Mouse (Mus musculus): ENCODE results near the gene Sorbs1. TPM values are rescaled to one million over a fixed set of nuclear protein-coding genes. Genes with fewer than 3 reads are reported as not detected.

Gene Sorbs1
- polyA plus RNA-seq, 1 experiment from 2014 or later, result 92.0 TPM

DNA sequence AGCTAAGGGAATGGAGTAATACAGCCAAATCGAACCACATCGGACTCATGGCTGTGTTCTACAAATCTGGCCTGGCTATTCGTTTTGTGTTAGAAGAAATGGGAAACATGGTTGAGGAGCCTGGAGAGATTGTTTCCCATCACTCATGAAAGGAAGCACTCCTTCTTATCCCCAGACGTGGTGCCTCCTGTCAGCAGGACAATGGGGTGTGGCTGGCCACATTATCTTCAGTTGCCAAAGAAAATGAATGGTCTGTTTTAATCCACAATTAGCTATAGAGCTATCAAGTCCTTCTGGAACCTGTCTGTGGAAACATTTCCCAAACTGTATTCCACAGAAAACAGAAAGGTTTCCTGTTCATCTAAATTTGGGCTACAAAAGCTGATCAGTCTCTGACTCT, 196.6 kb downstream of the Sorbs1 start:
- Histone ChIP-seq H3K36me3 (peaks cover 39% of the 10 kb centered on the region), H3K4me1 (replicated peaks) (no peaks in the 10 kb centered on the region)
- WGBS, result 55% methylated on average over 4 of the region's 4 CpGs

DNA sequence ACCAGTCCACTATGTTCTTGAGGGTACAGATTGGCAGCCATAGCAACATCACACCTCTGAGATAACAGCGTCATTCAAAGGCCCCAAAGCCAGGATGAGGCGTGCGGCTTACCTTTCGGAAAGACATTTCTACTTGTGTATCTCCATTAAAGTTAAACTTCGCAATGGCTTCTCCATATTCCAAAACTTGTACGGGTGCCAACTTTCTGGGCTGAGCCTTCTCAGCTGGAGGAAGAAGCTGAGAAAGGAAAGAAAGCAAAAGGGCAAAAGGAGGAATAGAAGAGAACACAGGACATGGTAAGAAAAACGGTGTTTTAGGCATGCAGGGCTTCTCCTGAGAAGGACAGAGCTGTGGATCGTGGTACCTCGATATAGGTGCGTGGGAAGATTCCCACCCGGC, 199.3 kb downstream of the Sorbs1 start:
- WGBS, result 94% methylated on average over 11 of the region's 11 CpGs
- Histone ChIP-seq H3K4me2 (no peak overlapping the region), H3K9me3 (no peaks in the 10 kb centered on the region), H3K9ac (no peak overlapping the region), H3K27ac (replicated peaks) (no peak overlapping the region), H3K4me3 (no peak overlapping the region), H3K27me3 (no peaks in the 10 kb centered on the region), H3K36me3 (peaks cover 52% of the 10 kb centered on the region), H3K4me1 (replicated peaks) (no peaks in the 10 kb centered on the region)
- no peak for ATAC-seq (ENCODE audit: low FRiP score, low read depth)

More for the DNA sequence above, 196.6 kb downstream of the Sorbs1 start:
- no peak overlapping the region for H3K4me3 ChIP-seq
- no peaks in the 10 kb centered on the region for H3K9me3 ChIP-seq
- ATAC-seq (ENCODE audit: low FRiP score, low read depth), result no peak
- no peaks in the 10 kb centered on the region for H3K27me3 ChIP-seq
- H3K4me2 ChIP-seq, result no peak overlapping the region
- no peak overlapping the region for H3K27ac ChIP-seq (replicated peaks)
- H3K9ac ChIP-seq, result no peak overlapping the region

DNA sequence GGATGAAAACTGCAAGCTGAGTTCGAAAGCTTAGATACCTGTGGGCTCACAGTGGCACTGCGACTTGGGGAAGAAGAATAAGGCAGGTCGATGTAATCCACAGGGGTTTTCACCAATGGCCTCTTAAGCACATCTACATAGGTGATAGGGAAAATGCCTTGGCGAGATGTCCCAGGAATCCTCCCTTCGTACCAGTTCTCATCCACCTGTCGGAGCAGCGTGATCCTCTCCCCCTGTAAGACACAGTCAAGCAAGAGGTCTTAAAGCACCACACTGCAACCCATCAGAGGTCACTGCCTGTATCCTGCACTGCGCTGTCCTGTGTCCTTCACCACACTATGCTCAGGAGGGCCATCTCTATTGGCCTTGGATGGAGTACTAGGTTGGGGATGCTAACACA, 201.9 kb downstream of the Sorbs1 start:
- H3K27me3 ChIP-seq, result no peaks in the 10 kb centered on the region
- H3K27ac ChIP-seq (replicated peaks), result no peak overlapping the region
- ATAC-seq (ENCODE audit: low FRiP score, low read depth), result no peak
- WGBS, result 96% methylated on average over 8 of the region's 8 CpGs
- H3K9ac ChIP-seq, result no peak overlapping the region
- no peaks in the 10 kb centered on the region for H3K4me1 ChIP-seq (replicated peaks)
- no peak overlapping the region for H3K4me3 ChIP-seq
- H3K9me3 ChIP-seq, result no peaks in the 10 kb centered on the region
- peaks cover 51% of the 10 kb centered on the region for H3K36me3 ChIP-seq
- no peak overlapping the region for H3K4me2 ChIP-seq

DNA sequence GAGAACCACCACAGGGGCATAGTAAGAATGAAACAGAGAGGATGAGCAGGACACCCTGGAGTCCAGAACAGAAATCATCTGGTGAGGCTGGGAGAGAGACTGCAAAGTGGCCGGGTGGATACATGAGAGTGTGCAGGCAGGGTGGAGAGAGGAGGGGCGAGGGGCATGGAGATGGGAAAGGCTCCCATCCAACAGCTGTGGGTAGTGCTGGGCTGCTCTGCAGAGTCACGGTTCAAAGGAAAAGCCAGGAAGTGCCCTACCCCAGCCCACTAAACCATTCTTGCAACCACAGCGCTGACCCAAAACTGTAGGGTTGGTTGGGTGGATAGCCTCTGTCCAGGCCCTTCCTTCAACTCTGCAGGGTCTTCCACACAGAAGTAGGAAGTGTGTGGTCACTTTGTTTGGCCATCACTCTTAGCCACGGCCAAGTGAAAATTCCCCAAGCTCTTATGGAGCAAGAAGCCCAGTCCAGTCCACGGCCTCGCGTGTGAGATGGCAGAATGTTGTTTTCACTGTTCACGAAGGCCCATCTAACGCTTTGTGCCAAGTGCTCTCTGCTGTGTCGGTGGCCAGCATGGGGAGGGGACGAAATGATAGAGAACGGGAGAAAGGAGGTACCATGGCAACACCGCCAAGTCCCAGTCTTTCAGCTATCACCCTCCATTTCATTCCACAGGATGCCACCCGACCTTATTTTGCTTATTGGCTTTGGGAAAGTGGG, 203.0 kb downstream of the Sorbs1 start:
- H3K36me3 ChIP-seq, result peaks cover 43% of the 10 kb centered on the region
- H3K4me1 ChIP-seq (replicated peaks), result no peaks in the 10 kb centered on the region
- 87% methylated on average over 15 of the region's 15 CpGs for WGBS
- no peak overlapping the region for H3K4me2 ChIP-seq
- no peak overlapping the region for H3K4me3 ChIP-seq
- H3K9ac ChIP-seq, result no peak overlapping the region
- no peak for ATAC-seq (ENCODE audit: low FRiP score, low read depth)
- H3K27me3 ChIP-seq, result no peaks in the 10 kb centered on the region
- no peaks in the 10 kb centered on the region for H3K9me3 ChIP-seq
- H3K27ac ChIP-seq (replicated peaks), result no peak overlapping the region

DNA sequence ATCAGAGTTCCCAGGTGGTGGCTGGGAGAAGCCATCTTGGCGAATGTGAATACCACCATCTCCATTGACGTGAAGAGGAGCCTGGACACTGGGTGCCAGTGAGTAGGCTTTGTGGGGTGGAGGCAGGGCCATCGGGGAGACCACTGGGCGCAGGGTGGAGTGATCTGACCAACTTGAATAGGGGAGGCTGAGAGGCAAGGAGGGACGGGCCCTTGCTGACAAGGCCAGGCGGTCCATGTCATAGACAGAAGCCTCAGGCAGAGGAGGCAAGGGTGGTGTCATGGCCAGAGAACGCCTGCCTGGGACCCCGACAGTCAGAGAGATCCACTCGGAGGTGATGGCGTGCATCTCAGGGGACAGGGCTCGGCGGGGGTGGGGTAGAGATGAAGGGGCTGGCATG, 203.7 kb downstream of the Sorbs1 start:
- Histone ChIP-seq H3K4me2 (no peak overlapping the region), H3K36me3 (peaks cover 43% of the 10 kb centered on the region), H3K4me3 (no peak overlapping the region), H3K9ac (no peak overlapping the region), H3K4me1 (replicated peaks) (no peaks in the 10 kb centered on the region), H3K27ac (replicated peaks) (no peak overlapping the region), H3K27me3 (no peaks in the 10 kb centered on the region), H3K9me3 (no peaks in the 10 kb centered on the region)
- WGBS, result 95% methylated on average over 12 of the region's 12 CpGs
- ATAC-seq (ENCODE audit: low FRiP score, low read depth), result no peak

DNA sequence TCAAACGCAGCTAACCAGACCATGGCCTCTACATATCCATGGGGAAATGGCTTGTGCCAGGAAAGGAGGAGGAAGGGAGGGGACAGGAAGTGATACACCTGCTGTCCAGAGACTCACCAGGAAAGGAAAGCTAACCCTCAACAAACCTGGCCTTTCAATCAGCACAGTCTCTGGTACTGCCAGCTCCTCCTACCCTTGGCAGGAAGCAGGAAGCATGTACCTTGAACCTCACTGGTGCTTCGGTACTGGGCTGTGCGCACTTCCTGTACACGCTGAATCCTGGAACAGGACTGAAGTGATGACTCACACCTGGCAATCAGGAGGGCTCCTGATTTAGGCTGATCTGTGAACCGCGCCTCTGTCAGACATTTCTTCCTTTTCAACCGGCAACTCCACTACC, 206.0 kb downstream of the Sorbs1 start:
- H3K27me3 ChIP-seq, result no peaks in the 10 kb centered on the region
- H3K36me3 ChIP-seq, result peaks cover 34% of the 10 kb centered on the region
- WGBS, result 90% methylated on average over 7 of the region's 7 CpGs
- no peaks in the 10 kb centered on the region for H3K4me1 ChIP-seq (replicated peaks)
- no peak overlapping the region for H3K27ac ChIP-seq (replicated peaks)
- ATAC-seq (ENCODE audit: low FRiP score, low read depth), result no peak
- no peak overlapping the region for H3K4me2 ChIP-seq
- no peaks in the 10 kb centered on the region for H3K9me3 ChIP-seq
- H3K9ac ChIP-seq, result no peak overlapping the region
- no peak overlapping the region for H3K4me3 ChIP-seq

DNA sequence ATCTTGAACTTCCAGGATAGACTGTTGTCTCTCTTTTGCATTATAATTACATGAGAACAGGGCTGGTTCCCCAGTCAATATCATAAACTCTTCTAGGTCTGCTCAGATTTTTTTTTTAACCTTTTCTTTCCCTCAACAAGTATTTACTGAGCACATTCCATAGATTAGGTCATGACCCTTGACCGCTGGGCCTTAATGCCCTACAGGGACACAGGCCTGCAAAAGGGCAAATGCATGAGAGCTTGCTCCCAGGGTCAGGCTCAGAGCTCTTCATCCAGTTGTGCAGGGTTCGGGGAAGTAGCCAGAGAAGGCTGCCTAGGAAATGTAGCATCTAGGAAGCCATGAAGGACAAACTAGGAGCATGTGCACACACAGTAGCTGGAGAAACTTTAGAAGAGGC, 206.9 kb downstream of the Sorbs1 start:
- Histone ChIP-seq H3K4me1 (replicated peaks) (no peaks in the 10 kb centered on the region), H3K27ac (replicated peaks) (no peak overlapping the region), H3K36me3 (peaks cover 29% of the 10 kb centered on the region), H3K4me2 (no peak overlapping the region), H3K27me3 (no peaks in the 10 kb centered on the region), H3K4me3 (no peak overlapping the region), H3K9me3 (no peaks in the 10 kb centered on the region), H3K9ac (no peak overlapping the region)
- no peak for ATAC-seq (ENCODE audit: low FRiP score, low read depth)
- WGBS, result 72% methylated on average over 2 of the region's 2 CpGs

DNA sequence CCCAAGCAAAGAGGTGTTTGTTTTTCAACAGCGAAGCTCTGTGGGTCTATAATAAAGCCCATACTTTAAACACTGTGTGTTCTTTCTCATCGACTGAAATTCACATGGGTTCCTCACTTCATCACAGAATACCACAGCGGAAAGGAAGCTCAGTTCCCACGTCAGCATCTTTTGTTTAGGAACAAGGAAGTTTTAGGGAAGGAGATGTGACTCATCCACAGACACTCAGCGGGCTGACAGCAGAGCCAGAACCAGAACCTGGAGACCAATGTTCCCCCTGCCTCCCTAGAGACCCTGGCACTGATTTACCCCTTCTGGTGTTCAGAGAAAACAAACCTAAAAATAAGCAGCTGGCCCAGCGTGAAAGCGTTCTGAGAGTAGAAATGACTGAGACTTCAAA, 208.1 kb downstream of the Sorbs1 start:
- no peak for ATAC-seq (ENCODE audit: low FRiP score, low read depth)
- Histone ChIP-seq H3K4me1 (replicated peaks) (no peaks in the 10 kb centered on the region), H3K27me3 (no peaks in the 10 kb centered on the region), H3K36me3 (peaks cover 17% of the 10 kb centered on the region), H3K4me2 (no peak overlapping the region), H3K9me3 (no peaks in the 10 kb centered on the region), H3K27ac (replicated peaks) (no peak overlapping the region), H3K9ac (no peak overlapping the region), H3K4me3 (no peak overlapping the region)
- 85% methylated on average over 7 of the region's 7 CpGs for WGBS

DNA sequence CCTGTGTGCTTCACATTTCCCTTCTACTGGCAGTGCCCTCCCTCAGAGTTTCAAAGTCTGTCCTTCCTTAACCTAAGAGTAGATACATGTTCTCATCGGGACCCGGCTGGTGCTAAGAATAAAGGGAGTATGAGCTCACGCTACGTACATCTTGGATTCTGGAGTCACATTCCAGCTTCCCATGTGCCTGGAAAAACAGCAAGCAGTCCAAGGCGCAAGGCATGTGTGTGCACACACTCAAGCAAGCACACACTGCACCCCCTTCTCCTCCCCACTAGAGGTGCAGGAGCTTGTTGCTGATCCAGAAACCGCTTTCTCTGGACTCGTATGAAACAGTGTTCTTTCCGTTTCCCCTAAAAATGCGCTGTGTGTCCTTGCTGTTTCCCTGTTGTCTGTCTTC, 210.7 kb downstream of the Sorbs1 start:
- Histone ChIP-seq H3K27ac (replicated peaks) (no peak overlapping the region), H3K4me1 (replicated peaks) (no peaks in the 10 kb centered on the region), H3K9ac (no peak overlapping the region), H3K27me3 (no peaks in the 10 kb centered on the region), H3K4me3 (no peak overlapping the region), H3K9me3 (no peaks in the 10 kb centered on the region), H3K36me3 (peaks cover 3% of the 10 kb centered on the region), H3K4me2 (no peak overlapping the region)
- WGBS, result 91% methylated on average over 9 of the region's 9 CpGs
- no peak for ATAC-seq (ENCODE audit: low FRiP score, low read depth)

DNA sequence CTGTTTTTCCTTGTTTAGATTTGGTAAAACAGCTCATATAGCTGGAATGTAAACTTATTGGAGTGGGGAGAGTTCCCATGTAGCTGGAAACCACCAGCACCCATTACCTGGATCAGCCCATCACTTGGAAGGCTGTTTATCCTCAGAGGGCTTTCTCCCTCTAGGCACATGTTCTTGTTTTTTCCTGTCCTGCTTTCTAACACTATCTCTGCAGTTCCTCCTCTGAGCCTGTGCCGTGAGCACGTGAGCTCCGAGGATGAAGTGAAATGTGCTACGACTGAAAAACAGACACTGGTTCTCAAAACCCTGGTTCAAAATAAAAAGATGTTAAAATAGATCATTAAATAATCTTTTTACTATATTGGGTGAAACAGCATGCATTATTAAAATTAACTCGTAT, 211.1 kb downstream of the Sorbs1 start:
- no peaks in the 10 kb centered on the region for H3K4me1 ChIP-seq (replicated peaks)
- no peaks in the 10 kb centered on the region for H3K9me3 ChIP-seq
- no peak for ATAC-seq (ENCODE audit: low FRiP score, low read depth)
- H3K27me3 ChIP-seq, result no peaks in the 10 kb centered on the region
- H3K4me3 ChIP-seq, result no peak overlapping the region
- H3K9ac ChIP-seq, result no peak overlapping the region
- WGBS, result 90% methylated on average over 5 of the region's 5 CpGs
- H3K27ac ChIP-seq (replicated peaks), result no peak overlapping the region
- H3K4me2 ChIP-seq, result no peak overlapping the region
- no peaks in the 10 kb centered on the region for H3K36me3 ChIP-seq

DNA sequence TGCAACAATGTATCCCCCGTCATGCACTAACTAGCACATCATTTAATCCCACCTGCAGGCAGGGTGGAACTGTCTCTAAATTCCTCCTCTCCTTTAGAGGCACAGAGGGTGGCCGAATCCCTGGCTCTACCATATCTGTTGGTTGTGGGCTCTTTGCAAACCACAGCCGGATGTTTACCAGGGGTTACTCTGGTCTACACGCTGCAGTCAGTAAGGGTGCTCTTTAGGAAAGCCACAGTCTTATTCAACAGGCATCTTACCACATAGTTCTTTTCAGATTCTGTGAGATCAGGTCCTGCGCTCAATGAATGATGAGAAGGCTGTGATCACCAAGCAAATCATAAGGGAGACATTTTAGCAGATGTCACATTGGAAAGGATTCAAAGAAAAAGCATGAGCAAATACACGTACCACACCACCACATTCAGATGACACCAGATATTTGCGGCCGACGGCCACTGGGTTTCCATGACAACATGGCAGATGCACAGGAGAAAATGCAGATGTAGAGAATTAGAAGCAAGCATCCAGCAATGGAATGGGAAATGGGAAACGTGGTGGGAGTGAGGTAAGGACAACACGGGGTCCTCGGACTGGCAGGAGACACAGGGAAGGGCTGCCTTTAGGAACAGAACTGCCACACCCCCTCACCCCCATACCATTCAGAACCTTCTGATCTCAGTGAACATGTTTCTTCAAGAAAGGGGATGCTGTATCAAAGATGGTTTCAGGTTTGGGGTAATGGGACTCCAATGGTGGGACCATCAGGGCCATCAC, 213.4 kb downstream of the Sorbs1 start:
- H3K27ac ChIP-seq (replicated peaks), result no peak overlapping the region

DNA sequence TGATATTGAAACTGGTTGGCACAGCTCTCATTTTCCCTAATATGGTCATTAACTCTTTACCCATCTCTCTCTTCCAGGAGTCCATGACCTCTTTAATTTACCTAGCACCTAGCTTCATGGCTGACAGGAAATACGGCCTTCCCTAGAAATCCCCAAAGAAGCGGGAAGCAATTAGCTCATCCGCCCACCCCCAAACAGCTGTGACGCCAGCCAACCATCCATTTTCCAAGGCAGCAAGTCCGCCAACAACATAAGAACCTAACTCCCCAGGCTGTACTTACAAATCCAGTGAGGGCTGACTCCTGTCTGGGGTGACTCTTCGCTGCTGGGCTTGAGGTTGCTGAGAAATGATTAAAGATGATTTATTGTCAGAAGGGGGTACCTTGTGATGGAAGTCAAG, 214.4 kb downstream of the Sorbs1 start:
- H3K36me3 ChIP-seq, result no peaks in the 10 kb centered on the region
- WGBS, result 59% methylated on average over 6 of the region's 6 CpGs
- H3K27me3 ChIP-seq, result no peaks in the 10 kb centered on the region
- H3K4me3 ChIP-seq, result no peak overlapping the region
- H3K9me3 ChIP-seq, result no peaks in the 10 kb centered on the region
- H3K27ac ChIP-seq (replicated peaks), result no peak overlapping the region
- ATAC-seq (ENCODE audit: low FRiP score, low read depth), result no peak
- H3K4me1 ChIP-seq (replicated peaks), result no peaks in the 10 kb centered on the region
- H3K4me2 ChIP-seq, result no peak overlapping the region
- no peak overlapping the region for H3K9ac ChIP-seq

More for the DNA sequence above, 213.4 kb downstream of the Sorbs1 start:
- Histone ChIP-seq H3K4me1 (replicated peaks) (no peaks in the 10 kb centered on the region), H3K9me3 (no peaks in the 10 kb centered on the region), H3K9ac (no peak overlapping the region), H3K4me2 (no peak overlapping the region), H3K4me3 (no peak overlapping the region), H3K27me3 (no peaks in the 10 kb centered on the region), H3K36me3 (no peaks in the 10 kb centered on the region)
- ATAC-seq (ENCODE audit: low FRiP score, low read depth), result peak; percentile 35; the same call in 1 of the 2 replicates
- 68% methylated on average over 12 of the region's 12 CpGs for WGBS
